Mouse (Mus musculus): ENCODE measurements at regions not wholly inside any gene's neighbourhood (a gene's known extent, or its start where the extent isn't known, plus 50 kb on each side); places are given as distances from the start of the nearest gene placed in this dataset.

DNA sequence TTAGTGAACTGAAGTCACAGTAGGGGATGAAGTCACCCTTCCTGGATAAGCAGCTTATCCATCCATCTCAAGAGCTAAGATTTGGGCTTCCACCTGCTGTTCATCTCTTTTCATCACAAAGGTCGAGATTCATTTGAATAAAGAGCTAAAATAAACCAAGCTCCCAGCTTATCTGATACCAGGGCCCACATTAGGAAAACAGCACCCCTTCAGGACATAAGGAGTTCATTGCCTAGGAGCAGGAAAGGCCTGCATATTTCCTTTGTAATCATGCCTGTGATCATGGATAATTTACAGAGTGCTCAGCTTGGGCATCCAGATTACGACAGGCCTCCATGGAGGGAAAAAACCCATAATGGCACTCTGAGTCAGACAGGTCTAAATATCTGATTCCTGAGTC lies 190.7 kb upstream of the Klhl29 start:
- DNase-seq (ENCODE audit: extremely low spot score) = no peak

DNA sequence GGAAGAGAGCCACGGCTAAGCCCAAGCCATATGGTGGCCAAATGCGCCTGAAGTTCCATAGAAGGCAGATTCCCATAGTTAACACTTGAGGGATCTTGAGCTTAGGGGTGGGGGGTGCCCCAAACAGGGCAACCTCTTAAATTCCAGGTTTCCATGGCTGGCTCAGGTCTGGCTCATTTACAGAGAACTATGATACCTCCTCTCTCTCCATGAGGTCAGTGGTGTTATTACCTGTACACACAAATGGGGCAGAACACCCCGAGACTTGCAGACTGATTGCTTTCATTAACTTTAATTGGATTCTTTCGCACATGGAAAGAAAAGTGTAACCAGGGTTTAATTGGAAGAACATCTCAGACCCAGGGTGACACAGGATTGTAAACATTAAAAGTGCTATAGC lies 177.1 kb upstream of the Klhl29 start:
- DNase-seq (ENCODE audit: extremely low spot score) = no peak

DNA sequence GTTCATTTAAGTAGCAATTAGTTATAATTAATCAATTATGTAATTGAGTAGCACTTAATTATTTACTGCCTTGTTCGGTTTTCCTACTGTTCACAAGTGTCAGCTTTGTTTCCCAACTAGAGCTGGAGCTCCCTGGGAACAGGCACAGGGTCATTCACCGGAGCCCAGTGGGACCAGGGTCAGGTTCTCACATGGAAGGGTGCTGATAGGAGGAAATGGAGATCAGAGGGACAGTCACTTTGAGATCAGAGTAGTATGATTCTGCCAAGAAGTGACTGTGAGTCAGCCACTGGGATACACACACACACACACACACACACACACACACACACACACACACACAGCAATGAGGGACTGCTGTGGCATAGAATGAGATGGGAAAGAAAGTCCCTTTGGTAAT lies 176.4 kb upstream of the Klhl29 start:
- DNase-seq (ENCODE audit: extremely low spot score) = no peak

DNA sequence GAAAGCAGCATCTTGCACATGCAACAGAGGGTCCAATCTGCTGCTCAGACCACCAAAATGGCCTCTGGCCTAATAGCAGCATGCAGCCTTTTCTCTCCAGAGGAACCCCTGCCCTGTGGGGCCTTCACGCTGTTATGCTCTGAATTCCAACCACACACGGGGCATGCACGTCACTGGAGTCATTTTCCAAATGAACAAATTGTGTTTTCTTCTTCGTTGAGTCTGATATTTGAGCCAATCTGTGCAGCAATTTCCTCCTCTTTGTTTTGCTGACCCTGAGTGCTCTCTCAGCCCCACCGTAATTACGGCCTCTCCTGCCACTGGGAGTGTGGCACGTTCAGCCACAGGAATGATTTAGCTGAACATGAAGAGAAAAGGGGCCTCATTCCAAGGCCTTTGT lies 174.3 kb upstream of the Klhl29 start:
- peak; percentile 14 for DNase-seq (ENCODE audit: extremely low spot score)

DNA sequence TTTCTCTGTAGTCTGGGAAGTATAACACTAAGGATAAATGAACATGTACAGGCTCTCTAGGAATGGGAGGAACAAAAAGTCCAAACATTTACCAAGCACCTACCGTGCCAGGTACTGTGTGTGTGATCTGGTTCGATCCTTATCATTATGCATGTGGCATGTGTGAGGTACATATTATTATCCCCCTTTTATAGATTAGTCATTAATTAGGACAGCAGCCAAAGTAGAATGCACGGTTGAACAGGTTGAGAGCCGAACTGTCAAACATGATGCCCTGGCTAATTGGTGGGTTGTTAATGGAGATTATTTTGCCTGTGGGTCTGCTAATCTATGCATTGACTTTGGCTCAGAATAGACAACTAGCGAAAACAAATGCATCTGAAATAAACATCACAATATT lies 172.2 kb upstream of the Klhl29 start:
- DNase-seq (ENCODE audit: extremely low spot score) = no peak

DNA sequence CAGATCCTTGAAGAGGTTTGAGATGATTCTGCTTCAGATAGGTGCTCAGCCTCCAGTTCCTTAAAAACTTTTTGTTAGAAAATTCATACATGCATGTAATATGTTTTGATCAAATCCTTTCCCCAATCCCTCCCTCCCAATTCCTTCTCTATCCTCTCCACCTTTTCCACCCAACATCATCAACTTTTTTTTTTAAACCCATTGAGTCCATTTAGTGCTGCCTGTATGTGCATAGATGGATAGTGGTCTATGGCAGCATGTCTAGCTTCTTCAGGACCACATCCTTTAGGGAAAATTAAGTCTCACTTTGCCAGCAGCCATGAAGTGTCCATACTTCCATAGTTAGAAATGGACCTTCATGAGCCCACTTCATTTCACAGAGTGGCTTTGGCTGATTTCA lies 167.2 kb upstream of the Klhl29 start:
- no peak for DNase-seq (ENCODE audit: extremely low spot score)

DNA sequence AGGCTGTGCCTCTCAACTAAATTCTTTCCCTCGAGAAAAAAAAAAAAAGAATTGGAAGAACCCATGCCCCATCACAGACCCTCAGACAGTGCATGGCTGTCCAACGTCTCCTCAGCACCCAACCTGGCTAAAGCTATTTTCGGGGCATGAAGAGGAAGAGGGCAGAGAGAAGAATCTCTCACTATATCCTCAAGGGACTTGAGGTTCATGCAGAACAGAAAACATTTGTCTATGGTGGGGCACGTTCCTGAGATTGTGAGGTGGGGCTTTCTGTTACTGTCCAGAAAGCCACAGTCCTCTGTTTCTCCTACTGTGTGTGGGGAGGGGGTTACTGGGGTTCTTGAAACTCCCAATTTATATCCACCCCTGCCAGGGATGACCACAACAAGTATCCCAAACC lies 120.8 kb upstream of the Klhl29 start:
- DNase-seq (ENCODE audit: extremely low spot score) = no peak

DNA sequence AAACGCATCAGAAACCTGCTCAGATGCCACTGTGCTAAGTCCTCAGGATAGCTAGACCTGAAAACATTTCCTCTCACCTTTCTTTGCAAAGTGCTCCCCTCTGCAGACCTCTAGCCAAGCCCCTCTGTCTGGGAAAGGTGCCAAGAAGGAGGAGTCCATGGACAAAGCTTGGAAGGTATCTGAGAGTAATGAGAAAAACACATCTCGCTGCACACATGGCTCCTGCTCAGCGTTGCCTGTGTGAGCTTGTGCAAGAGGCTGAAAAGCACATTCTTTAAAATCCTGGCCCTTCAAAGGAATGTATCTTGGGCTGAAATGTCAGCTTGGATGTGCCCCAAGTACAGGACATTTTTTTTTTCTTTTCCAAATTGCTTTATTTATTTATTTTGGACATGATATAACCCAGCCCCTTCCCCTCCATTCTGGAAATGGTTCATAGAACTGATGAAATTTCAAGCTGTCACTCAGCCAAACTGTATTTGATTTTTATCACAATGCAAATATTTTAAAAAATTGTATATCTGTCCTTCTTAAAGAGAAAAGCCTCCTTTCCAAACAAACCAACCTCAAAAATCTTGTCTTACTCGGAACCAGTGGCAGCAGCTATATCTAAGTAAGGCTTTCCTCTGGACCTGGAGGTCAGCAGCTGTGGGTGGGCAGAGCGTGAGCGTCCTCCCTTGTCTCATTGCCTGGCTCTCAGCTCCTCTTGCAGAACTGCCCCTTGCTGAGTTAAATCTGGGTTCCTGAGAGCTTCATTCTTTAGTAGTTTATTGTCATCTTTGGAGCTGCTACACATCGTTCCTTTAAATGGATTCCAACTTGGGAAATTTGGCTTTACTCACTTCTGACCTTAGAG lies 119.4 kb upstream of the Klhl29 start:
- DNase-seq (ENCODE audit: extremely low spot score) = no peak

DNA sequence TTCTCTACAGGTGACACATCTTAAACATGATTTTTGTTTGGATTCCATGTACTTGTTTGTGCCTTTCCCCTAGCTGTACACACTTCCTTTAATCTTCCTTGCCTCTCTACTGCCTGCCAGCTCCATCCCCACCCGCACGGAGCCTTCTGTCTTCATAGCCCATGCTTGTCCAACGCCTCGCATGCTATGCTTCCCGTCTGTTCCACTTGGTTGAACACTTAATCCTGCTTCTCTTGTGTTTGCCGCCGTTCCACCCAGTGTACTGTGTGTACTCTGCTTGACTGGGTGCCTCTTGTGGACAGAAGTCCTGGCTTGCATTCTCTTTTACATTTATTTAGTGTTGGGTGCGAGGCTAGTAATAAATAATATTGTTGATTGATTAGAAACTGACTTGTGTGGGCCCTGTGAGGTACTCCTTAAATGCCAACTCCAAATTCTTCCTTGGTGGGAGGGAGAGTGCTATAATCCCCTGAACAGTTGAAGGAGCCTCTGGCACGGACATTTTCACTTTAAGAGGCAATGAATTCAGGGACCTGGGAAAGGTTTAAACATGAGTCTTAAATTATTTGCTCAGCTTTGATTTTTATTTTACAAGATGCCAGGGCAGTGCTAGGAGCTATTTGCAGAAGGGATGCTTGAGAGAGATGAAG lies 88.9 kb upstream of the Klhl29 start:
- DNase-seq (ENCODE audit: extremely low spot score) = no peak

DNA sequence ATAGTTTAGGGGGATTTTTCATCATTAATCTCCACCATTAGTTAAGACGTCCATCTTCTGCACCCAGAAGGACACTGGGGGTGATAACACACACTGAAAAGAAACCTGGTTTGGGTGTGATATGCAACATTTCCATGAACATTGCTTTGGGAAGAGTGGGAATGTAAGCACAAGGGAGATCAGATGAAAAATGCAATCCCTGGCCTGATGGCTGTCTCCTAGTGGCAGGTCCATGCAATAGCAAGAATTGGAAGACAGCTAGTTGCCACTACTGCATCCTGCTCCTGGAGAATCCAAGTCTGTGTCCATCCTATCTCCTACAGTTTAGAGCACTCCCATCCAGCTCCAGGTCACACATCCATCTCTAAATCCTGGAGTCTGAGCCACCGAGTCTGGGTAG lies 77.7 kb upstream of the Klhl29 start:
- DNase-seq (ENCODE audit: extremely low spot score) = no peak

DNA sequence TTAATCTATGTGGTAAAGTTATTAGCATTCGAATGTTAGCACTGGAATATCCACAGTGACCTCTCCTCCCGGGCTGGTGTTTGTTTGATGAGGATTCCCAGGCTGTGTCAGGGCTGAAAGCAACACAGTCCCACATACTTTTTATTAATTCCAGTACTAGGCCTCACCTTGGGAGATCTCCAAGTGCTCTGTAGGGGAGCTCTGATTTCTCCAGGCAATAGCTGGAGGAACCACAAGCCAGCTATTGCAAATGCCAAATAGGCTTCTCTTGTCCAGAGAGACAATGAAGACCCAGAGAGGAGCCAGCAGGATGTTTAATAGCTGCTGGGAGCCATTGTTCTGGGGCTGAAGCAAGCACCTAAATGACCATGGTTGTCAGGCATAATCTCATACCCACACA lies 68.2 kb upstream of the Klhl29 start:
- no peak for DNase-seq (ENCODE audit: extremely low spot score)

DNA sequence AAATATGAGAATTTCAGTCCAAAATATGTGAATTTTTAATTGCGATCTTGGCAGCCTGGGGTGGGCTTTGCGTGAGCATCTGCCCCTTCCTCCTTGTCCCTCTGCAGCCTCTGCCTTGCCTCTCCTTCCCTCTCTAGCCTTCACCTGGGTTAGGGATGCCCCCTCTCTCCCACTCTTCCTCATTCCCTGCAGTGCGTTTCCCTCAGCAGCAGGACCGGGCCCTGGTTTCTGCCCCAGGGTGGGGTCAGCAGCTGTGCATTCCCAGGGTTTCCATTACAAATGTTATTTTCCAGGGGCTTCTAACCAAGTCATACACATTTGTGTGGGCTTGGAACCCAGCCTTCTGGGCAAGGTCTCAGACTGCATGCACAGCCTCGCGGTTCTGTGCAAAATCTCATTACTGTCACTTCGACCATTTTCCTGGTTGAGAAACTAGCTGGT lies 67.6 kb upstream of the Klhl29 start:
- no peak for DNase-seq (ENCODE audit: extremely low spot score)

DNA sequence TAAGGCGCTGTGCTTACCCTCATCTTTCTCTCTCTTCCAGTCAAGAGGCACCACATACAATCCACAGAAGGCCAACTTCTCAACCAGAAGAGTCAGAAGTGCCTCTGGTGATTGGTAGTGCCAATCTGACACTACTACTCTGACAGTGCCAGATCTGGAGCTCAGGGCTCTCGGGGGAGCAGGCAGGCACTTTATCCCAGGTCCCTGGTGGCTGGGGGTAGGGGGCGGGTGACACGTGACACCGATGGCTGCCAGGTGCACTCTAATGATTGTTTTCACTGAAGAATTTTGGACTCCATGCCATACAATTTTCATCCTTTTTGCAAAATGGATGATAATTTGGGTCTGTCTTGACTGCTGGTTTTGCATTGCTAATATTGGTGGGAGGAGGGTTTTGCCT lies 67.2 kb upstream of the Klhl29 start:
- no peak for DNase-seq (ENCODE audit: extremely low spot score)

DNA sequence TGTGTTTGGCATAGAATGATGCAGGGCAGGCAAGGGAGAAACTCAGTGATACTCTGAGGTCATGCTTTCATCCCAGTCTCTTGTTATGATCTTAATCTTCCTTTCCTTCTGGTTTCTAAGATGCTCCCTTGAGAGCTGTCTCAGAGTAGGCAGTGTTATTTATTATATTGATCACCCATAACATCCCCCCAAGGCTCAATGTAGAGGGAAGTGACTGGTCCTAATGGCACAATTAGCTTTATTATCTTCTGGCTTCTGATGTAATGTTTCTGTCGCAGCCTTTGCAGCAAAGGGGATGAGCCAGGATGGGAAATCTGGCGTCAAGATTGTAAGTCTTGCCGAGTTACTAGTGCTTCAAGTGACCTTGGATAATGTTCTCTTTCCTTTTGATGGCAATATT lies 65.0 kb upstream of the Klhl29 start:
- DNase-seq (ENCODE audit: extremely low spot score) = no peak

DNA sequence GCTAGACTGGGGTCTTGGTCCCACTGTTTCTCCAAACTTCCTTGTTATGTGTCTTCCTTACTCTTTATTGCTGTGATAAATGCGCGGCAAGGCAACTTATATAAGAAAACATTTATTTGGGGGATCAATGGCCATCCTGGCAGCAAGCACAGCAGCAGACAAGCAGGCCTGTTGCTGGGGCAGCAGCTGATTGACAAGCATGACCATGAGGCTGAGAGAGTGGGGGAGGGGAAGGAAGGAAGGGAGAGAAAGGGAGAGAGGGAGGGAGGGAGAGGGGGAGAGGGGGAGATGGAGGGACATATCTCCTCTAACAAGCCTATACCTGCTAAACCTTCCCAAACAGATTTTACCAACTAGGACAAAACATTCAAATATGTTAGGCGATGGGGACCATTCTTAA lies 60.4 kb upstream of the Klhl29 start:
- no peak for DNase-seq (ENCODE audit: extremely low spot score)

DNA sequence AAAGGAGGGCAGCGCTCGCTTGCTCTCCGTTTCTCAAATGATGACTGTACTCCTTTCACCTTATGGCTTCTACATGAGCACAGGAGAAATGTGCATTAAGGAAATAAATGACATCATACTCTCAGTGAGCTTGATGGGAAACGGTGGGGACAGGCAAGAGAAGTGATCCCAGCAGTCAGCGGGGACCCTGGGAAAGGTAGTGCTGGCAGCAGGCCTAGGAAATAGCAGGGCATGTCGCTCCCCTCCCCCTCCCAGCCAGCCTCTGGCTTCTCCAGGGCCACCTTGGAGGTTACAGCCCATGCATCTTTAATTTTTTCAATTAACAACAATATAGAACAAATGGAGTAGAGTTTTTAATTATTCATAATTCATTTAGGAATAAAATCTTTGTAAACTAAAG lies 58.6 kb upstream of the Klhl29 start:
- no peak for DNase-seq (ENCODE audit: extremely low spot score)

DNA sequence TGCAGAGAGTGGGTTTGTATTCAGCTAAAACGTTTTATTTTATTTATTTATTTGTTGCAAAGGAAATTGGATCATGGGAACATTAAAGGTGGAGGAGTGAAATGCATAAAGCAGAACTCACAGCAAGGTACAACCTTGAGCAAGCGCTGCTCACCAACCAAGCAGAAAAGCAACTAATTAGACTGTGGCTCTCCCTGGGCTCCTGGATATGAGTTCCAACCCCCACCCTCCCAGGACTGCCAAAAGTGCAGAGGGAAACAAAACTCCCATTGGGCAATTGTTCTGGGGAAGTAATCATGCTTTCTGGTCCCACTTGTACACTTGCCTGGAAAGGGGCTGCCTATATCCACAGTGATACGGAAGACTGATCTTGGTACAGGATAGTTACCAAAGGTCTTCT lies 57.2 kb upstream of the Klhl29 start:
- DNase-seq (ENCODE audit: extremely low spot score) = no peak

DNA sequence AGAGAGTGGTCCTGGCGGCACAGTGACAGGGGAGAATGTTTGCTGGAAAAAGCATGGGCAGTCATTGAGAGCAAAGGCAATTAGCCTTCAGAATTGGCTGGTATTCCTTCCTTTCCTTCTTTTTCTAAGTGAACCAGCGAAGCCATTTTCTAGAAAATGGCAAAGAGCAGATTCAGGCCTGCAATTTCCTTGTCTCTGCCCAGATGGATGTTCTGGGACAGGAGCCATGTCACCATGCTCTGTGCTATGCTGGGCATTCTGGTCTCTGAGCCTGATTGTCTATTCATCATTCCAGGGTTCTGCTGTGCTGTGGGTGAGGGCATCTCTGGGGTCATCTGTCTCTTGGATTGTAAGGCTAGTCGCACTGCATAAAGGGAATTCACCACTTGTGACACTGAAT lies 53.3 kb upstream of the Klhl29 start:
- no peak for DNase-seq (ENCODE audit: extremely low spot score)

Data from embryo, embryonic 9.5 days (tissue).